Mouse (Mus musculus): Measurements from ENCODE around the gene Fcgbp. TPM values are rescaled to one million over a fixed set of nuclear protein-coding genes. Genes with fewer than 3 reads are reported as not detected.
A peak's percentile ranks its signal among the peaks of the same experiment; 100 is the strongest.

Fcgbp gene
- polyA plus RNA-seq, 1 experiment: not detected

DNA sequence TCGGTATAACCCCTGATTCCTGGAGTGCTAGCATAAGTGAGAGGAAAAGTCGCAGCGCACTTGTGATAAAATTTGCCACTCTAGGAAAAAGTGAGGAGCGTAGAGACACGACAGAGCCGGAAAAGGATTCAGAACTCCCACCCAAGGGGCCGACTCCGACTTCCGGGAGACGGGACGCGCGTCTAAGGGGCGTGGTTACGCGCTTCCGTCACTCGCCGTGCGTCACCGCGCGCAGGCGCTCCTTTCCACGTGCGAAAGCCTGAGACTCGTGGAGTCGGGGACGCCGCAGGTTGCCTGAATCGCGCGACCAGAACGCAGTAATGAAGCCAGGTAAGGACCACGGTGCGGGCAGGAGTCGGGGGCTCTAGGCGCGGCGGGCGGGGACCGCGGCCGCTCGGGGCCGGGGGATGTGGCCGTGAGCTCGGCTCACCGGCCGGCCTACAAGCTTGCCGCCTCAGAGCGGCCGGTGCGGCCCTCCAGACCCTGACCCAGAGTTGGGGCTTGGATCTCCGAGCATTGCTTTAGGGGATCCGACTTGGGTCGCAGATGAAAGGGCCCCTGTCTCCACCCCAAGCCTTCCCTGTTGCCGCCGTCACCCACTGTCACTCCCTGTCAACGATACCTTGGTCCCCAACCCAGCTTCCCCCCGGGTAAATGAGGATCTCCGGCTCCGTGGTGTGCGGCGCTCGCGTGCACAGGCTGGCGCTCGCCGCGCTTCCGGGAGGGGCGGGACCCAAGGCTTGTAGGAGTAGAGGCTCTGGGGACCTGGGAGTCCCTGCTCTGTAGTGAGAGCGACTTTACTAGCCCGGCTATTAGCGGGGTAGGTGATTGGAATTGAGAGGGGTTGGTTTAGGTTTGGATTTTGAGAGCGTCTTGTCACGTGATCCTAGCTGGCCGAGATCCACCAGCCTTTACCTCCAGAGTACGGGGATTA lies 98.7 kb downstream of the Fcgbp start, which contains the start of gene Fbl:
Gene Fbl, plus strand, starts transcription at position 222 of the 934 bp plus-strand sequence.
- Histone ChIP-seq H3K4me3 (ENCODE audit: insufficient read depth, low read depth, low read length) (peak within 1 kb of the TSS; percentile 76), H3K4me1 (ENCODE audit: control insufficient read depth, insufficient read depth, insufficient read length, low read length) (peaks cover 6% of the 10 kb centered on the region), H3K27ac (replicated peaks; ENCODE audit: low read depth, low read length) (peak within 1 kb of the TSS; percentile 32)

Other genes with a start within 250 kb of the Fcgbp start
- 1.9 and 3.2 TPM in 2 replicates for gene Zfp59, start 232.6 kb upstream of the Fcgbp start, polyA plus RNA-seq (2012; ENCODE audit: insufficient read depth, insufficient read length, missing spikeins)
- gene Zfp607a, start 213.7 kb upstream of the Fcgbp start, polyA plus RNA-seq (2012; ENCODE audit: insufficient read depth, insufficient read length, missing spikeins): 1.7 and 2.0 TPM in 2 replicates
- 11.0 and 11.4 TPM in 2 replicates for gene Zfp974, start 141.8 kb upstream of the Fcgbp start, polyA plus RNA-seq (2012; ENCODE audit: insufficient read depth, insufficient read length, missing spikeins)
- gene Zfp780b, start 92.1 kb upstream of the Fcgbp start, polyA plus RNA-seq (2012; ENCODE audit: insufficient read depth, insufficient read length, missing spikeins): 5.2 and 6.8 TPM in 2 replicates
- 0.21 TPM in 1 of 2 replicates, not detected in the other for gene Zfp850, start 57.1 kb upstream of the Fcgbp start, polyA plus RNA-seq (2012; ENCODE audit: insufficient read depth, insufficient read length, missing spikeins)
- gene Psmc4, start 21.1 kb upstream of the Fcgbp start, polyA plus RNA-seq (2012; ENCODE audit: insufficient read depth, insufficient read length, missing spikeins): 114 and 122 TPM in 2 replicates
- gene 9530053A07Rik, start 58.2 kb downstream of the Fcgbp start, polyA plus RNA-seq (2012; ENCODE audit: insufficient read depth, insufficient read length, missing spikeins): not detected in 2 replicates
- gene Fbl, start 98.5 kb downstream of the Fcgbp start, polyA plus RNA-seq (2012; ENCODE audit: insufficient read depth, insufficient read length, missing spikeins): 19.9 and 25.7 TPM in 2 replicates
- gene Dyrk1b, start 108.2 kb downstream of the Fcgbp start, polyA plus RNA-seq (2012; ENCODE audit: insufficient read depth, insufficient read length, missing spikeins): 17.9 and 26.8 TPM in 2 replicates
- gene Eid2, start 196.6 kb downstream of the Fcgbp start, polyA plus RNA-seq (2012; ENCODE audit: insufficient read depth, insufficient read length, missing spikeins): 5.2 and 8.2 TPM in 2 replicates
- 5.6 and 9.0 TPM in 2 replicates for gene Eid2b, start 206.5 kb downstream of the Fcgbp start, polyA plus RNA-seq (2012; ENCODE audit: insufficient read depth, insufficient read length, missing spikeins)
- gene Selenov, start 219.9 kb downstream of the Fcgbp start, polyA plus RNA-seq (2012; ENCODE audit: insufficient read depth, insufficient read length, missing spikeins): not detected in 2 replicates
- gene Dll3, start 231.0 kb downstream of the Fcgbp start, polyA plus RNA-seq (2012; ENCODE audit: insufficient read depth, insufficient read length, missing spikeins): not detected in 2 replicates
- 99.5 and 124 TPM in 2 replicates for gene Timm50, start 240.8 kb downstream of the Fcgbp start, polyA plus RNA-seq (2012; ENCODE audit: insufficient read depth, insufficient read length, missing spikeins)

All from brown adipose tissue, adult 24 weeks (tissue).